Mouse (Mus musculus) MEL (cell line): Measurements from ENCODE around the gene Thap11.

Source experiments
- BHLHE40 ChIP-seq: IDR thresholded peaks from 2 replicates; pipeline ENCODE4 v1.6.1; 2012; ENCODE audit warnings: low read depth, mild to moderate bottlenecking, inconsistent platforms, low read length, improper control_type of control experiment, borderline replicate concordance
- CTCF ChIP-seq, 3 experiments: IDR thresholded peaks in 2 of 3; conservative IDR thresholded peaks in 1 of 3; 2 replicates each; pipeline ENCODE4 v1.5.1; 2011 to 2012; ENCODE audit warnings: low read length in 3 of 3, low read depth in 2 of 3, mild to moderate bottlenecking in 2 of 3, improper control_type of control experiment in 1 of 3, inconsistent platforms in 1 of 3, mixed read lengths in 1 of 3, moderate library complexity in 1 of 3; ENCODE audit not compliant: control insufficient read depth in 1 of 3, insufficient read depth in 1 of 3, poor library complexity in 1 of 3, severe bottlenecking in 1 of 3
- MAX ChIP-seq: IDR thresholded peaks from 2 replicates; pipeline ENCODE4 v1.6.1; 2011; ENCODE audit warnings: low read length, improper control_type of control experiment
- SIN3A ChIP-seq: IDR thresholded peaks from 2 replicates; pipeline ENCODE4 v1.6.1; 2012; ENCODE audit warnings: low read length, improper control_type of control experiment, inconsistent platforms

DNA sequence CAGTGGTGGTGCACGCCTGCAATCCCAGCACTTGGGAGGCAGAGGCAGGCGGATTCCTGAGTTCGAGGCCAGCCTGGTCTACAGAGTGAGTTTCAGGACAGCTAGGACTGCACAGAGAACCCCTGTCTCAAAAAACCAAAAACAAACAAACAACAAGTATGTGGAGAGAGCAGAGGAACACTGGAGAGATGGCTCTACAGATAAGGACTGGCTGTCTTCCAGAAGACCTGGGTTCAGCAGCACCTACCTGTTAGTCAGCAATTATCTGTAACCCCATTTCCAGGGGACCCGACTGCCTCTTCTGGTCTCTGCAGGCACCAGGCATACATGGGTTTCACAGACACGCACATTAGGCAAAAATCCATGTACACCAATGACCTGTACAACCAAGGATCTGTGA lies 15.7 kb upstream of the Thap11 start:
- TF ChIP-seq BHLHE40 (no peak), SIN3A (no peak), CTCF (IDR thresholded peaks at IDR 0.05 in 2 of 3, conservative IDR thresholded peaks at IDR 0.05 in 1 of 3; ENCODE audit: control insufficient read depth in 1 of 3, insufficient read depth in 1 of 3, low read depth in 2 of 3, low read length in 3 of 3, poor library complexity in 1 of 3, severe bottlenecking in 1 of 3) (no peak), MAX (no peak)
